Mouse (Mus musculus): ENCODE results near the gene Sun2.

Gene Sun2

GRCm38 (mm10) chr15:79741921-79742705 lies at the start of gene Sun2:
Gene Sun2, minus strand, starts transcription at chr15:79742536.
- DNase-seq = peak; percentile 96 to 98

- no peak for DNase-seq
Measured at GRCm38 (mm10) chr15:79791502-79791901, 49.2 kb upstream of the Sun2 start.

- DNase-seq = peak; percentile 63 to 73
Measured at GRCm38 (mm10) chr15:79790905-79791304, 48.6 kb upstream of the Sun2 start.

- DNase-seq = peak; percentile 53 to 66
Measured at GRCm38 (mm10) chr15:79790111-79790510, 47.8 kb upstream of the Sun2 start.

GRCm38 (mm10) chr15:79787815-79788214 lies 45.5 kb upstream of the Sun2 start:
- DNase-seq = peak; percentile 7 to 20

- DNase-seq = peak in 1 of 2 experiments; percentile 43
Measured at GRCm38 (mm10) chr15:79785056-79785455, 42.7 kb upstream of the Sun2 start.

GRCm38 (mm10) chr15:79777749-79778148 lies 35.4 kb upstream of the Sun2 start, which contains the start of gene Dnal4:
Gene Dnal4, minus strand, starts transcription at chr15:79777849.
- no peak for DNase-seq

GRCm38 (mm10) chr15:79775662-79776061 lies 33.3 kb upstream of the Sun2 start:
- DNase-seq = no peak

GRCm38 (mm10) chr15:79774117-79775027 lies 32.0 kb upstream of the Sun2 start:
- peak; percentile 96 to 97 for DNase-seq

GRCm38 (mm10) chr15:79770629-79771240 lies 28.4 kb upstream of the Sun2 start:
- no peak for DNase-seq

- DNase-seq = no peak
Measured at GRCm38 (mm10) chr15:79768302-79768701, 26.0 kb upstream of the Sun2 start.

GRCm38 (mm10) chr15:79767327-79767961 lies 25.1 kb upstream of the Sun2 start:
- peak in 1 of 2 experiments; percentile 59 for DNase-seq

- peak in 1 of 2 experiments; percentile 65 for DNase-seq
Measured at GRCm38 (mm10) chr15:79766586-79767071, 24.3 kb upstream of the Sun2 start.

GRCm38 (mm10) chr15:79766168-79766567 lies 23.8 kb upstream of the Sun2 start:
- peak in 1 of 2 experiments; percentile 51 for DNase-seq

GRCm38 (mm10) chr15:79765361-79765760 lies 23.0 kb upstream of the Sun2 start:
- DNase-seq = peak; percentile 73 to 76

- peak in 1 of 2 experiments; percentile 71 for DNase-seq
Measured at GRCm38 (mm10) chr15:79764539-79765267, 22.4 kb upstream of the Sun2 start.

GRCm38 (mm10) chr15:79763601-79764246 lies 21.4 kb upstream of the Sun2 start:
- DNase-seq = peak; percentile 73 to 81

GRCm38 (mm10) chr15:79763001-79763400 lies 20.7 kb upstream of the Sun2 start:
- DNase-seq = no peak

GRCm38 (mm10) chr15:79760956-79761355 lies 18.6 kb upstream of the Sun2 start:
- no peak for DNase-seq

GRCm38 (mm10) chr15:79757118-79757517 lies 14.8 kb upstream of the Sun2 start:
- DNase-seq = no peak

All from cerebellum, postnatal 14 days (tissue).